Mouse (Mus musculus): ENCODE measurements around the gene Ntrk3.

GRCm38 (mm10) chr7:78576706-78577461 lies 160.9 kb downstream of the Ntrk3 start:
- TF ChIP-seq CTCF (IDR thresholded peaks at IDR 0.05; ENCODE audit: low read depth) (no peak), EP300 (optimal IDR thresholded peaks at IDR 0.05) (no peak)
